Mouse (Mus musculus): ENCODE measurements around the gene Hnf4a.

Hnf4a gene

DNA sequence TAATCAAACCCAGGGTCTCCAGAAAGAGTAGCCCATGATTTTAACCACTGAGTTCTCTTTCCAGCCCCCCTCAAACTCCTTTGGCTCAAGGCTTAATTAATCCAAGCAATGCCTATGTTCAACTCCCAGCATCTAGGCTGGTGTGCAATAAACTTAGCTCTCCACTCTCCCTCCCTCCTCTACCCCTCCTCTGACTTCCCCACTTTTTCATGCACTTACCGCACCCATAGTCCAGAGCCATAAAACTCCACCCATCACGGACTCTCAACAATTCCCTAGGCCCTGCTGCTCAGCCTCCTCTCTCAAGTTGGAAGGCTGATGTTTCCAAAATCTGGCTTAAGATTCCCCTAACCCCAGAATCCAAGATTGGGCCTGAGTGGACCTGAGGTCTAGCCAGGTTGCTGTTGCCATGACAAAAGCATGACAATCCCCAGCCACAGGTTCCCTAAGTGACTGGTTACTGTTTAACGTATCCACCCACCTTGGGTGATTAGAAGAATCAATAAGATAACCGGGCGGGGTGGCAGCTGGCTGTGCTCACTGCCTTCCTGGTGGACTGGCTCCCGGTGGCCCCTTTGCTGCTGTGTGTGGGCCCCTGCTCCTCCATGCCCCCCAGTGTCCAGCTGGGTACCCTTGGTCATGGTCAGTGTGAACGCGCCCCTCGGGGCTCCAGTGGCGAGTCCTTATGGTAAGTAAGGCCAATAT is at the start of gene Hnf4a:
Gene Hnf4a, plus strand, starts transcription at position 509 of the 705 bp plus-strand sequence.
- no peak for DNase-seq (ENCODE audit: low read depth, low spot score)

DNA sequence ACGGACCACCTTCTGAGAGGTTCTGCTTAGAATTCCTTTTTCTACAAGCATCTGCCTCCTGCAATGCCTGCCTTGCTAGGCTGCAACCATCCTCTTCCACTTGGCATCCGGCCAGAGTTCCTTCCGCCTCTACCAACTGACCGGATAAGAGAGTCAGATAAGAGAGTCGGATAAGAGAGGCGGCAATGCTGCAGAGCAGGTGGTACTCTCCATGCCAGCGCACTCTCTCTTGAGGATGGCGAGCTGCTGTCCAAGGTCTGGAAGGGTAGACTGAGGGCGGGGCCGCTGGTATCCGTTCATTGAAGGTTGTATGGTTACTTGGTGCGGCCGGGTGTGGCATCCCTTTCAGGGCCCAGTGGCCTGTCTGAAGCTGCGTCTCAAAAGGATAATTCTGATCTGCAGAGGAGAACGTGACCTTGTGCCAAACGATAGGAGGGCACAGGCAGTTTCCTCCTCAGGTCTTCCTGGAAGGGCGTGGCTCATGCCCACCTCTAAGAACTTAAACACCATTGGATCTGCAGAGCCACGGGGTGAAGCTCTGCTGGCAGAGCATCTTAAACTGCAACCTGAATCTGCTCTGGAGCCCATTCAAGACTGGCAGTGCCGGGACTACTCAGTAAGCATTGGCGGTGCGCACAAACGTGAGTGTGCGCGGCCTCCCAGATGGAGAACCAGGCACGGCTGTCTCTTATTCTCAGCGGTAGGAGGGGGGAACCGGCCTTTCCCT is 47.9 kb upstream of the Hnf4a start:
- peak; percentile 59 for DNase-seq (ENCODE audit: low read depth, low spot score)

DNA sequence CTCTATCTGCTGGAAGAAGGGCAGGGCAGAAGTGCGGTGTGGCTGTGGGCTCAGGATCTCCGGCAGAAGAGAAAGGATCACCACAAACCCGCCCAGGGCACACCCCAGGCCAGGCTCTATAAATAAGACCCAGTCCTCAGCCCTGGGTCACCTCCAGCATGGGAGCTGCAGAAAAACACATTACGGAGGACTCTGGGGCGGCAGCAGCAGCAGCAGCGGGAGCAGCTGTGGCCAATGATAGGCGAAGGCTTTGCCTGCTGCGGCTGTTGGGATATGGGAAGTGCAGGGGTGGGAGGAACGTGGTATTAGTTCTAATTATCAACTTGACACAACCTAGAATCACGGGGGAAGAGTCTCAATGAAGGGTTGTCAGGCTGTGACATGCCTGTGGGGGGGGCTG is 47.2 kb upstream of the Hnf4a start:
- DNase-seq (ENCODE audit: low read depth, low spot score) = no peak

DNA sequence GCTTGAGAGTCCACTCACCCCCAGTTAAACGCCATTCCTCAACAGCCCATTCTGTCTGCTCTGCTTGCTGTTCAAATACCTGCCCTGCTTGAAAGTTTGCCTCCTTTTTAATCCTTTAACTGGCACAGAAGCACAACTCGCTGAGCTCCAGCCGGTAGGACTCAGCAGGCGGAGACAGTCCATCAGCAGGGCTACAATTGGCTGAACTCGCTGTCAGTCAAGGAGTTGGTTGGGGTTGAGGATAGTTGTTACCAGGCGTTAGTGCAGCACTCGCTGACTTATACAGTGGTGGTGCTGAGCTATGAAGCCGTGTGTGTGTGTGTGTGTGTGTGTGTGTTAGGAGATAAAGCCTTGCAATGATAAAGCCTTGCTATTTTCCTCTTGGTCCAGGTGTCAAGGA is 46.0 kb upstream of the Hnf4a start:
- peak; percentile 54 for DNase-seq (ENCODE audit: low read depth, low spot score)

DNA sequence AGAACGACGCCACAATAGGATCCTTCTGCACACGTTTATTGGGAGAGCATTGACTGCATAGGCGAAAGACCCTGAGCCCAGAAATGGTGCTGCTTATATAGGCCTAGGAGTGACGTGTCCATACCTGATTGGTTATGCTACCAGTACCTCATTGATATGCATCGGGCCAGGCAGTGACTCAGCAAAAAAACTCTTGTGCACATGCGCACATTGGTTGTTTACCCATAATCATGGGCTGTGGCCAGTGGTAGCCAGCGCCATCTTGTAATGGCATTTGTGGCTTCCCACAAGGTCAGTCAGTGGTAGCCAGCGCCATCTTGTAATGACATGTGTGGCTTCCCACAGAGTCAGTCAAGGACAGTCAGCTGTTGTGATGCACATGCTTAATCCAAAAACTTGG is 45.3 kb upstream of the Hnf4a start:
- peak; percentile 47 for DNase-seq (ENCODE audit: low read depth, low spot score)

DNA sequence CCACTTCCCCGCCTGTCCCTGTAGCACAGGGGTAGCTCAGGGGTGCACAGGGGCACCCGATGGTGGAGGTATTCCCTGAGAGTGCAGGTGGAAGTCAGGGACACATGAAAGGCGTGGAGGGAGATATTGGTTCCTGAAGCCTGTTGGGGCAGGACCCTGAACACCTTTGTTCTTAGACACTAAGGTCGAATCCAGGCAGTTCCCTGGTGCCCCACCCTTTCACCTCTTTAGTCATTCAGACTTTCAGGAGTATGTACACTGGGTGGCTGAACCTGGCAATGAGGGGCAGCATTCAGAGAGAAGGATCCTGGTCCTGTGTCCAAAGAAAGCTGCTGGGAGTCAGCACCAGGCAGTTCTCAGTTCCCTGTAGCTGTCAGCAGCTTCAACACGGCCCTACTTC is 44.2 kb upstream of the Hnf4a start:
- DNase-seq (ENCODE audit: low read depth, low spot score) = peak; percentile 76

DNA sequence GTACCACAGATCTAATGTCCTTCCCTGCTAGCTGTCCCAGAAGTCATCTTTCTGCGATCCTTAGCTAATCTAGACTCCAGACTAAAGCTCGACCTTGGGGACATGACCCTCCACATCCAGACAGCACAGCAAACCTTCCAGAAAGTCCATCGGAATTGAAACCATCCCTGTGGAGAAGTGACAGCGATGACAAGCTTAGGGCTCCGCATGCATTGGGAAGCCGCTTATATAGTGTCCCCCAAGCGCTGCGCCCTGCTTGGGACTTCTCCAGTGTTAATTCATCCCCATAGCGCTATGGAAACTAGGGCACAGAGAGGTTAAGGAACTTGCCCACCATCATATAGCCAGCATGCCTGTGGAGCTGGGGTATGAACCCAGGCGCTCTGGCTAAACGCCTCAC is 43.8 kb upstream of the Hnf4a start:
- no peak for DNase-seq (ENCODE audit: low read depth, low spot score)

DNA sequence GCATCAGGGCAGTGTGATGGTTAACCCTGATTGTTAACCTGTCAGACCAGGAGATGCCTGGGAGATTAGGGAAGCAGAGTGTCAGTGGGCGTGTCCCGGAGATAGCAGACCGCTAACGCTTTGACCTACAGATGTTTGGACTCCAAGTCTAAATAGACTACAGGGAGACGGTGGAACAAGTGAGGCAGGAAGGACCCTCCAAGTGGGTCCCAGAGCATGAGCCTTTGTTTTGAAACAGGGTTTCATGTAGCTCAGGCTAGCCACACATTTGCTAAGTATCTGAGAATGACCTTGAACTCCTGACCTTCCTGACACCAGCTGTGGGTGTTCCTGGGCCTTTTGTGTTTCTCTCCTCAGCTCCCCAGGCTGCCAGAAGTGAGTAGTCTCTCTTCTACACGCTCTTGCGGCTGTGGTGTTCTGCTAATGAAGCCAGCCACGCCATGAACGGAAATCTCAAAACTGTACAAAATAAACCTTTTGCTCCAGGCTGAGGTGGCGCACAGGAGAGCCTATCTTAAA is 43.3 kb upstream of the Hnf4a start:
- peak; percentile 94 for DNase-seq (ENCODE audit: low read depth, low spot score)

DNA sequence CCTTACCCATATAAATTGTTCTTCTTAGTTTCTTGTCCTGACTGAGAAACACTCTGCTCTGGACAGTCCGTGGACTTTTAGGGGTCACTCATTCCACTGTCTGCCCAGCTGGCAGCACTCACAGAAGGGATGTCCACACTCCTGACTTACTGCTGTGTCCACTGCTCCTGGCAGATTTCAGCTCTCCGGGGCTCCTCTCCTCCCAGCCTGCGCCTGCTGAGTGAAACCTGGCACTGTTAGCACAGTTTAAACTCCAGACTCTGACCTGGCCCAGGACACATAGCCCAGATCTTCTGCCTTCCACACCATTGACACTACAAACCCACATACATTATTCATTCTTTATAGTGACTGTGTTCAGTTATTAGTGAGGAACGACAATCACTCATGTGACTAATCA is 42.6 kb upstream of the Hnf4a start:
- no peak for DNase-seq (ENCODE audit: low read depth, low spot score)

DNA sequence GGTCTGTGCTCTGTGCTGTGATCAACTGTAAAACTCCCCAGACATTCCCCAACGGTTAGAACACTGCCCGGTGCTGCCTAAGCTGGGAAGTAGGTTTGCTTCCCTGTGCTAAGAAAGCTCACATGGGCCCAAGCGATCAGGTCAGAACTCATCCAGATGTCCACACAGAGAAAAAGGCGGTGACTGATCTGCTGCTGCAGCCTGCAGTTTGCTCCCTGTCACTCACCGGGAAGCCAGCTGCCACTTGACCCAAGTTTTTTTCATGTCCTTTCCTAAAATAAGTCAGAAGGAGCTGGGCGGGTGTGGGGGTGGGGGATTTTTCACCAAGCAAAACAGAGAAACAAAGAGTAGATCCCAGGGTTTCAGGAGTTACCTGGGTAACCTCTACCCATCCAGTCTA is 42.0 kb upstream of the Hnf4a start:
- DNase-seq (ENCODE audit: low read depth, low spot score) = no peak

DNA sequence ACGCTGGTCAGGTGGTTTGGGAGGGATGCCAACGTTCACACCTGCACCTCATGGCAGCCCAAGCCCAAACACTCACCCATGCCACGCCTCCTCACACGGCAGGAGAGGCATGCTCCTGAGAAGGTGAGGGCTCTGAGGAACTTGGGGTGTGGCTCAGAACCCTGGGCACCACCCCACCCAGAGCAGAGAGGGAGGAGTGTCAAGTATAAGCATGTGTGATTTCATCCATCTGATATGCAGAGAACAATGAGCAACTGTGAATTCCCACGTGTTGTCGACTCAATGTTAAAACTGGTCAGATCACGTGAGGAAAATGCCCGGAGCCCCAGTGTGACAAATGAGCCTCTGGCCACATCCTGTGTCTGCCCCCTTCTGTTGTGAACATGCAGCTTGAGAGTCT is 39.8 kb upstream of the Hnf4a start:
- DNase-seq (ENCODE audit: low read depth, low spot score) = no peak

DNA sequence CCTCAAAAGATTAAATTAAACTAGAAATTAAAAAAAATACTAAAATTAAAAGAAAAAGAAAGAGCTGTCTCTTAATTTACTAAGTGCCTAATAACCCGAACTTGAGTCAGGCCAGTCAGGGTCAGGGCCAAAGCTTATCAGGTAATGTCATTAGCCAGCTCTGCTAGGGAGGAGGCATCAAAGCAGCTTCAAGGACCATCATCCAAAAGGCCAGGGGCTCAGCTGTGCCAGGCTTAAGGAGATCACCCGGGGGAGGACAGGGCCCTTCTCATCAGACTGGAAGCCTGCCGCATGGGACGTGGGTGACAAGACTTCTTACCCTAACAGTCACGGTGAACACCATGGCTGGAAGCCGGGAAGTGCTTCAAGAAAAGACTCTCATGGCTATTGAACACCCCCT is 39.0 kb upstream of the Hnf4a start:
- no peak for DNase-seq (ENCODE audit: low read depth, low spot score)

DNA sequence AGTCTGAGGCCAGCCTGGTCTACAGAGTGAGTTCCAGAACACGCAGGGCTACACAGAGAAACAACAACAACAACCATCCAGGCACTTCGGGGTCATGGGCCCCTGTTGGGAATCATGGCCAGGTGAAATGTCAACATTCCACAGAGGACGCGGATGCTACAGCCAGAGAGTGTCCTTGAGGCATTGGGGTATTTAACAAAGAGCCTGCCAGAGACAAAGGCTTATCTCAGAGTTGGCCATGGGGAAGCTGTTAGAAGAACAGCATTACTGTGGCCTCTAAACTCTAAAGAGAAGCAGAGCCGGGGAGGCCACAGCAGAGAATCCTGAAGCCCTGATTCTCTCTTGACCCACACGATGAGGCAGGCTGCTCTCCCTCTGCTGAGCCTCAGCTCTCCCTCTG is 37.7 kb upstream of the Hnf4a start:
- no peak for DNase-seq (ENCODE audit: low read depth, low spot score)

DNA sequence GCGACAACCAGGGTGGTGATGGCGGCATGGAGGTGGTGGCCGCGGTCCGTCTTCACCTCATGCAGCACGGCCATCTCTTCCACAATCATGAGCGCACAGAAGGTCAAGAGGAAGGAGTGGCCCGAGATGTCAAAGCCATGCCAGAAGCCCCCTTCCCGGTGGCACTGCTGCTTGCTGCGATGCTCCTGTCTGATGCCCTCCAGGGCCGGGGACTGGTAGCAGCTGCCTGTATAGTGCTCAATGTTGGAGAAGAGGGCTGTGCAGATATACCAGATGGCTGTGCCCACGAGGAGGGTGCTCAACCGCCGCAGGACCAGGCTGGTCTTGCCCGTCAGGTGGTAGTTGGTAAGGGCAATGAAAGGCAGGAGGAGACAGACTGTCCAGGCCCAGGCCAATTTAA is 36.9 kb upstream of the Hnf4a start:
- DNase-seq (ENCODE audit: low read depth, low spot score) = no peak

DNA sequence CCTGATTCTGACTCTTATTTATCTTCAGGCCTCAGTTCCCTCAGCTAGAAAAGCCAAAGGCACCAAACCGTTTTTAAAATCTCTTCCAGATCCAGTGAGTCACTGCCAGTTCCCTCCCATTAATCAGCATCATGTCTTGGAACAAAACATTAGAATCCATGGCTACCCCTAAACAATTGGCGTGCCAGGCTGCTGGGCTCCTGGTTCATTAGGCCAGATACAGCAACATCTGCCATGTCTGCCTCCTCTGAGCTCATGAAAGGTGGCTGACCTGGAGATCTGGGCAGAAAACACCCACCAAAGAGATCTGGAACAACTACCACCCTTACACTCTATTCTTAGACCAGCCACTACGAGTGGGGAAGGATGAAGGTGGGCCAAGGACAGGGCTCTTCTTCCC is 35.5 kb upstream of the Hnf4a start:
- no peak for DNase-seq (ENCODE audit: low read depth, low spot score)

DNA sequence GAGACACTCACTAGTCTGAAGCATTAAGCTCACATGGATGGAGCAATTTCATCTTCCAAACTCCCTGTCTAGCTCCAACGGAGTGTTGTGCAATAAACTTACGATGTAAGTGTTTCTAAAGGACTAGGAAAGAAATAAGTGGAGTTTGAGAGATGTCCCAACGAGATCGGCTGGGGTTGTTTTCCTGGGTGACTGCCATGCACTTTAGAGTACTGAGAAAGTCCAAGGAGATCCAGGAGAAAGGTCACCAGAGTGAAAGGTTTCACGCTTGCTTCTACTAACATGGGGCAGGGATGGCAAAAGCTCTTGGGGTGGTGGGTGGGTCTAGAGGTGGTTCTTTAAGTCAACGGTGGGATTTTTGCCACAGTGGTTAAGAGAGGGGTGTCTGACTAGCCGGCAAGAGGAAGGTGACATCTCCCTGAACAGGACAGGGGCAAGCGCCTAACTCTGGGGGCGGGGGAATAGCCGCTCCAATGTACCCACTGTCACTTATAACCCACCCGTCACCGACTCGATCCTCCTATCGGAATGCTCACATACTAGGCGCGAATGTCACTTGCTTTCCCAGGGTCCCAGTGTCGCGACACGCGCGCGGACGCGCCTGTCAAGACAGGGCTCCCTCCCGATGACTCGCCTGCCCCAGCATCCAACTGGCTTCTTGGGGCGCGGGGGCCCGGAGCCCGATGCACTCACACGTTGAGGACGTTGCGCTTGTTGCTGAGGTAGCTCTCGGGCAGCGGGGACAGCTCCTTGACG is 34.7 kb upstream of the Hnf4a start:
- DNase-seq (ENCODE audit: low read depth, low spot score) = no peak

DNA sequence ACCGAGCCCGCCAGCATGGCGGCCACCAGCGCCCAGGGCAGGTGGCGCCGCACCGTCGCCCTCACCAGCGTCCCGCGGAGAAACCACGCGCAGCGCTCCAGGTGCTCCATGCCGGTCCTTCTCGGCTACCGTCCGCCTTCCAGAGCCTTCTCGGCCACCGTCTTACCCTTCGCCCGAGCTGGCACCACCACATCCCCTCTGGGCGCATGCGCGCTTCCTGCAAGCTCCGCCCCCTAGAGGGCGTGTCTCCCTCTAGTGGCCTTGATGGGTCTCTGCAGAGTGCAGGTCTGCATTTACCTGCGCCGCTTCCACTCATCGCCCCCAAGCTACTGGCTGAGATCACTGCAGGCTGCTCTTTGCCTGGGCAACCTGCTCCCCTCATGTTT is 34.1 kb upstream of the Hnf4a start, which contains the start of gene Fitm2:
Gene Fitm2, minus strand, starts transcription at position 164 of the 386 bp plus-strand sequence.
- peak; percentile 100 for DNase-seq (ENCODE audit: low read depth, low spot score)

DNA sequence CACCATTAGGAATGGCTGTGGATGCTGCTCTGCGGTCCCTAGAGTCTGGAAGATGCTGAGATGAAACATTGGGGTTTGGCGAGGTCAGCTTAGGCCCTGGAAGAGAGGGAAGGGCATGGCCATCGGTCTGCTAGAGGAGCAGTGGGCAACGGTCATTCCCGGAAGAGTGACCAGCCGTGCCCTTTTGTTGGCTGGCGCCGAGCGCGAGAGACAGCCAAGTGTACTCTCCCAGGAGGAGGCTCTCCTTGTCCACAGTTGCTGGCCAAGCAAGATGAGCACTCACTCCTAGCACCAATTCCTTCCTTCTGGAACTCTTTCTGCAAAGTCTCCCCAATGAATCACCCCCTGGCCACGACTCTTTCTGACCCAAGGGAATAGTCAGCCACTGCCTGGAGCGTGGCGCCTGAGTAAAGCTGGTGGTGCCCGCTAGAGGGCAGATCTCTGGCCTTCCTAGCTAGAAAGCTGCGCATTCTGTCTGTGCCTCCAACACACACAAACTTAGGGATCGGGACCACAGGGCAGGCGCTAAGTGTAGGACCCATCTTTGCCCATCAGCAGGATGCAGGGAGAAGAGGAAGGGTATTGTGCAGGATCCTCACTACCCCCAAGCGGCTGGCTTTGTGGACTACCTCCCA is 26.3 kb upstream of the Hnf4a start:
- peak; percentile 85 for DNase-seq (ENCODE audit: low read depth, low spot score)

DNA sequence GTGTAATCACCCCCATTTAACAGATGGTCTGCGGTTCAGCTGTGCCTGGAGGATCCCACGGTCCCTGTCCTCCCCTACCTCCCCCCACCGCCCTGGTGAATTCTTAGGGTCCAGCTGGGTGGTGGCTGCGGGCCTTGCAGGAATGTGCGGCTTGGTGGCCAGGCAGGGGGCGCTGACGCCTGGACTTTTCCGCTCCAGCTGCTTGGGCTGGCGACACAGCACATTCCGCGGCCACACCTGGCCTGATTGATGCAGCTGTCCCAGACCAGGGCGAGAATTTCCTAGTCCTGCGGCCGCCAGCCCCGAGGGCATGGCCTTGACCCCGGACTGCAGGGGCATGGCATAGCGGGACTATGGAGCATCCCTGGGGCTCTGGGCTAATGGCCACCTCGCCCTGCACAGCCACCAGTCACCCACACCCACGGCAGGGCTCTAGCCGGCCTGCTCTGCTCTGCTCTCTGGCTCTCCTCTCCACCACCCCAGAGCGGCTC is 25.0 kb upstream of the Hnf4a start:
- peak; percentile 79 for DNase-seq (ENCODE audit: low read depth, low spot score)

DNA sequence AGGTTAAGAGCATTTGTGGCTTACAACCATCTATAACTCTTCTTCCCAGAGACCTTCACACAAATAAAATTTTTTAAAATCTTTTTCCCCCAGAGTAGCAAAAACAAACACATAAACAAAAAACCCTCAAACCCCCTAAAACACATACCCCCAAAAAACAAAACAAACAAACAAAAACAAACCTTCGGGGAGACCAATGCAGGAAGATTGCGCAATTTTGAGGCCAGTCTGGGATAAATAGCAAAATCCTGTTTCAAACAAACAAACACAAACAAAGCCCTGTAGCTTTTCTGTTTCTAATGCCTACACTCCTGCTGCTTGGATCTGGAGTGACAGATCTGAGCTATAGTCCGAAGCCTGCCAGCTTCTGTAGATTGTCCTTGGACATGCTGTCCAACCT is 19.2 kb upstream of the Hnf4a start:
- DNase-seq (ENCODE audit: low read depth, low spot score) = no peak

DNA sequence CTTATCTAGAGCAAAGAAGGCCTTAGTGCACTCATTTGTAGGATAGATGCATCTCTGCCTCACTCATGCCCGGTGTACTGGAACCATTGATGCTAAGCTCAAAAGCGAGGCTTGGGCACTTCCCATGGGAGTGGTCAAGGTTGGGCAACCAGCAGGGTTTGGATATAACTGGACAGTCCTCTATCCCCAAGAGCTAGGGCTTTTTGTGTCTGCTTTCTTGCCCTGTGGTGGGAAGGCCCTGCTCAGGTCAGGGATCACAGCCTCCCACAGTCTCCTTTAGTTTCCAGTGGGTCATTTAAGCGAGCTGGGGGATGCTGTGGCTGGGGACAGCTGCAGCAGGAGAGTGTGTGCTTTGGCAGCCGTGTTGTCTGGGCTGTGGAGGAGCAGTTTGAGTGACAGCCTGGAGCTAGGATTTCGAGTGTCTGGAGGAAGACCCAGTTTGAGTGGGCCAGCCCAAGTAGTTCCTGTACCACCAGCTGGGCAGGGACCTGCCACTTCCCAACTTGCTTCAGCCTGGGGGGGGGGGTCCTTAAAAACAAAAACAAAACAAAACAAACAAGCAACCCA is 16.8 kb upstream of the Hnf4a start:
- no peak for DNase-seq (ENCODE audit: low read depth, low spot score)

Data from ZHBTc4 (cell line).